Comparison of ENCODE assay signal across 8 mouse cellular contexts in the genomic region with DNA sequence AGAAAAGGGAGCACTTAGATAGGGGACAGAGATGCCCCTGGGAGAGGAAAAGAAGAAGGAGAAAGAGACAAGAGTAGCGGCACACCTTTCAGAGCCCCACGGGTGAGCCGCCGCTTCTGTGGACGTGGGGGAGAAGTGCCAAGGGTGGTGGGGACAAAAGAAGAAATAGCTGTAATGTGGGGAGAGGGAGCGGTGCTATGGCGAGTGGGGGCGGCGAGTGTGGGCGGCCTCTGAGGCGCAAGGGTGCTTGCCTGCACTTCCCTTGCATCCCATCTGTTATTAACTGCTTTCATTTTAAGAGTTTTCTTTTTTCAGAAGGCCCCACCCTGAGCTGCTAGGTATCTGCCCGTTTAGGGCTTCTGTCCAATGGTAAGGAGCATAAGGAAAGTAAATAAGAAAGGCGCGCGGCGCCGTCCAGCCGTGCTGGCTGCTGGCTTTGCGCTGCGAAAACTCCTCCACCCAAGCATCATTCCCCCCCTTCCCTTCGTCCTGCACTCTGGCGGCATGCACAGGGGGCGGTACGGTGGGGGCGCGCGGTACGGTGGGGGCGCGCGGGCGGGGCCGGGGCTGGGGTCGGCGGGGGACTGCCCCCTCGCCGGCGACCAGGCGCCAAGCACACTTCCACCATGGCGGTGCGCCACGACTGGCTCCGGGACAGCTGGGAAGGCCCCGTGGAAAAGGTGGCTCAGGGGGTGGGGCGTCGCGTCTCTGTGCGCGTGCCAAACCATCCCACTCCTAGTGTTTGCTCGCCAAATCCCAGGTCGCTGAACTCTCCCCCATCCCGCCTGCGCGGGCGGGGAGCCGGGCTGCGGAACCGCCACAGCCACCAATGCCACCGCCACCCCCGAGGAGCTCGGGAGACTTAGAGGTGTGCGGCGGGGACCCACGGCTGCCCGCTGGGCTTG. TPM values are rescaled to one million over a fixed set of nuclear protein-coding genes. Genes with fewer than 3 reads are reported as not detected.
DNase-seq lines count a peak whose midpoint lies in the region; ATAC-seq lines count a peak whose summit lies in the region.

No protein-coding gene starts in this region.

- H3K4me1 ChIP-seq in kidney, embryonic 14.5 days (ENCODE audit: control insufficient read depth, insufficient read depth, low read length), result no peaks in the 10 kb centered on the region
- H3K4me1 ChIP-seq in kidney, embryonic 16.5 days (ENCODE audit: insufficient read depth, low read length), result no peaks in the 10 kb centered on the region
- no peaks in the 10 kb centered on the region for H3K4me1 ChIP-seq in heart, embryonic 15.5 days (replicated peaks)
- H3K4me1 ChIP-seq in liver, embryonic 12.5 days, result no peaks in the 10 kb centered on the region
- H3K4me1 ChIP-seq in stomach, embryonic 16.5 days (ENCODE audit: control insufficient read depth, insufficient read depth, low read length), result no peaks in the 10 kb centered on the region

- H3K9ac ChIP-seq in kidney, embryonic 14.5 days (ENCODE audit: low read depth, low read length), result no peak overlapping the region
- no peak overlapping the region for H3K9ac ChIP-seq in kidney, embryonic 16.5 days (replicated peaks; ENCODE audit: low read length)
- no peak overlapping the region for H3K9ac ChIP-seq in heart, embryonic 15.5 days
- no peak overlapping the region for H3K9ac ChIP-seq in liver, embryonic 12.5 days
- H3K9ac ChIP-seq in stomach, embryonic 16.5 days (ENCODE audit: low read length), result no peak overlapping the region

- peak; percentile 41 for DNase-seq in CD4-positive helper T cell, adult 2 months (ENCODE audit: low read depth, low spot score)
- DNase-seq in brain, adult 2 months (ENCODE audit: low read depth, low spot score), result peak; percentile 57

- no peak overlapping the region for H3K27ac ChIP-seq in kidney, embryonic 14.5 days (ENCODE audit: low read depth, low read length)
- no peak overlapping the region for H3K27ac ChIP-seq in kidney, embryonic 16.5 days (ENCODE audit: low read length)
- no peak overlapping the region for H3K27ac ChIP-seq in heart, embryonic 15.5 days
- H3K27ac ChIP-seq in liver, embryonic 12.5 days, result no peak overlapping the region
- H3K27ac ChIP-seq in stomach, embryonic 16.5 days (ENCODE audit: low read length), result no peak overlapping the region

- 61% methylated on average over 61 of the region's 65 CpGs for WGBS in kidney, embryonic 14.5 days
- WGBS in kidney, embryonic 16.5 days, result 61% methylated on average over 60 of the region's 65 CpGs
- 41% methylated on average over 65 of the region's 65 CpGs for WGBS in heart, embryonic 15.5 days
- 46% methylated on average over 65 of the region's 65 CpGs for WGBS in liver, embryonic 12.5 days (ENCODE audit: insufficient replicate concordance)
- 52% methylated on average over 65 of the region's 65 CpGs for WGBS in stomach, embryonic 16.5 days

- H3K4me3 ChIP-seq in kidney, embryonic 14.5 days (ENCODE audit: low read length), result no peak overlapping the region; the same call in 1 of the 2 replicates
- no peak overlapping the region for H3K4me3 ChIP-seq in kidney, embryonic 16.5 days (ENCODE audit: low read length)
- peak overlapping the region; percentile 43 for H3K4me3 ChIP-seq in heart, embryonic 15.5 days
- peak overlapping the region; percentile 31 for H3K4me3 ChIP-seq in liver, embryonic 12.5 days
- peak overlapping the region; percentile 28 for H3K4me3 ChIP-seq in stomach, embryonic 16.5 days (replicated peaks; ENCODE audit: low read length)

- H3K36me3 ChIP-seq in kidney, embryonic 14.5 days (ENCODE audit: control insufficient read depth, insufficient read depth, low read length), result no peaks in the 10 kb centered on the region
- H3K36me3 ChIP-seq in kidney, embryonic 16.5 days (ENCODE audit: insufficient read depth, low read length), result no peaks in the 10 kb centered on the region
- H3K36me3 ChIP-seq in heart, embryonic 15.5 days, result no peaks in the 10 kb centered on the region
- H3K36me3 ChIP-seq in liver, embryonic 12.5 days, result no peaks in the 10 kb centered on the region
- H3K36me3 ChIP-seq in stomach, embryonic 16.5 days (ENCODE audit: control insufficient read depth, insufficient read depth, low read length), result no peaks in the 10 kb centered on the region

- ATAC-seq in kidney, embryonic 14.5 days (ENCODE audit: low FRiP score, low TSS enrichment), result peak; percentile 28; the same call in 1 of the 2 replicates
- ATAC-seq in kidney, embryonic 16.5 days (ENCODE audit: low FRiP score, low TSS enrichment), result no peak
- no peak for ATAC-seq in heart, embryonic 15.5 days (replicated peaks; ENCODE audit: insufficient number of reproducible peaks, insufficient read depth, low FRiP score, low read depth)
- no peak for ATAC-seq in liver, embryonic 12.5 days
- ATAC-seq in stomach, embryonic 16.5 days (ENCODE audit: insufficient read depth, low FRiP score), result peak; percentile 50
- no peak for ATAC-seq in megakaryocyte progenitor cell, adult 5-6 weeks (replicated peaks; ENCODE audit: poor library complexity)

- H3K27me3 ChIP-seq in kidney, embryonic 14.5 days (ENCODE audit: control insufficient read depth, insufficient read depth, low read length), result no peaks in the 10 kb centered on the region
- H3K27me3 ChIP-seq in kidney, embryonic 16.5 days (ENCODE audit: insufficient read depth, low read length), result no peaks in the 10 kb centered on the region
- no peaks in the 10 kb centered on the region for H3K27me3 ChIP-seq in heart, embryonic 15.5 days
- no peaks in the 10 kb centered on the region for H3K27me3 ChIP-seq in liver, embryonic 12.5 days (replicated peaks)
- no peaks in the 10 kb centered on the region for H3K27me3 ChIP-seq in stomach, embryonic 16.5 days (ENCODE audit: control insufficient read depth, insufficient read depth, low read length)

- no peak overlapping the region for H3K4me2 ChIP-seq in kidney, embryonic 14.5 days (replicated peaks; ENCODE audit: low read depth, low read length)
- no peak overlapping the region for H3K4me2 ChIP-seq in kidney, embryonic 16.5 days (replicated peaks; ENCODE audit: low read depth, low read length)
- H3K4me2 ChIP-seq in heart, embryonic 15.5 days, result peak overlapping the region; percentile 45
- peak overlapping the region; percentile 1; the same call in 1 of the 2 replicates for H3K4me2 ChIP-seq in liver, embryonic 12.5 days
- no peak overlapping the region for H3K4me2 ChIP-seq in stomach, embryonic 16.5 days (ENCODE audit: low read depth, low read length)

- H3K9me3 ChIP-seq in kidney, embryonic 14.5 days (ENCODE audit: control insufficient read depth, low read length), result peaks cover 15% of the 10 kb centered on the region
- peaks cover 15% of the 10 kb centered on the region for H3K9me3 ChIP-seq in kidney, embryonic 16.5 days (ENCODE audit: low read length)
- peaks cover 9% of the 10 kb centered on the region; the same call in 1 of the 2 replicates for H3K9me3 ChIP-seq in heart, embryonic 15.5 days (replicated peaks)
- H3K9me3 ChIP-seq in liver, embryonic 12.5 days (replicated peaks), result peaks cover 20% of the 10 kb centered on the region
- H3K9me3 ChIP-seq in stomach, embryonic 16.5 days (replicated peaks; ENCODE audit: control insufficient read depth, low read length), result peaks cover 10% of the 10 kb centered on the region

RNA-seq across cellular contexts. Expression of gene Aasdhppt, which starts 49.2 kb away (rescaled TPM):
- polyA plus RNA-seq in kidney, embryonic 14.5 days (2014; fragmentation: Nextera tagmentation; extraction: Ambion mirVana), result 37.6 and 40.7 TPM in 2 replicates
- 31.8 and 33.2 TPM in 2 replicates for polyA plus RNA-seq in kidney, embryonic 16.5 days (2015; fragmentation: Nextera tagmentation; extraction: Ambion mirVana)
- 22.5 and 27.9 TPM in 2 replicates for polyA plus RNA-seq in heart, embryonic 15.5 days (2015; fragmentation: Nextera tagmentation; extraction: Ambion mirVana)
- 27.3 and 27.6 TPM in 2 replicates for polyA plus RNA-seq in liver, embryonic 12.5 days (2016; fragmentation: Nextera tagmentation; extraction: Ambion mirVana)
- 28.2 and 35.4 TPM in 2 replicates for polyA plus RNA-seq in stomach, embryonic 16.5 days (2015; fragmentation: Nextera tagmentation; extraction: Ambion mirVana)
- total RNA-seq in megakaryocyte progenitor cell, adult 5-6 weeks (2015), result 49.4 and 49.9 TPM in 2 replicates
- total RNA-seq in megakaryocyte progenitor cell, adult 5-6 weeks (2017), result 23.9 and 27.8 TPM in 2 replicates

RNA-seq across cellular contexts. Expression of gene Kbtbd3, which starts 49.5 kb away (rescaled TPM):
- polyA plus RNA-seq in kidney, embryonic 14.5 days (2014; fragmentation: Nextera tagmentation; extraction: Ambion mirVana), result 6.4 and 8.1 TPM in 2 replicates
- 5.5 and 6.3 TPM in 2 replicates for polyA plus RNA-seq in kidney, embryonic 16.5 days (2015; fragmentation: Nextera tagmentation; extraction: Ambion mirVana)
- polyA plus RNA-seq in heart, embryonic 15.5 days (2015; fragmentation: Nextera tagmentation; extraction: Ambion mirVana), result 8.3 and 10.5 TPM in 2 replicates
- 3.2 and 4.3 TPM in 2 replicates for polyA plus RNA-seq in liver, embryonic 12.5 days (2016; fragmentation: Nextera tagmentation; extraction: Ambion mirVana)
- polyA plus RNA-seq in stomach, embryonic 16.5 days (2015; fragmentation: Nextera tagmentation; extraction: Ambion mirVana), result 6.2 and 7.8 TPM in 2 replicates
- total RNA-seq in megakaryocyte progenitor cell, adult 5-6 weeks (2015), result 4.3 and 5.6 TPM in 2 replicates
- 3.1 and 3.9 TPM in 2 replicates for total RNA-seq in megakaryocyte progenitor cell, adult 5-6 weeks (2017)

Comparison
In these comparisons a context has a peak if more than half of its experiments do, and no peak if none do; other contexts are left out.
1. ATAC-seq: peak in kidney, embryonic 14.5 days (single experiment) and stomach, embryonic 16.5 days (single experiment); none in kidney, embryonic 16.5 days (single experiment), heart, embryonic 15.5 days (single experiment), liver, embryonic 12.5 days (single experiment) and megakaryocyte progenitor cell, adult 5-6 weeks (single experiment).
2. H3K4me2 ChIP-seq: peak in heart, embryonic 15.5 days (single experiment) and liver, embryonic 12.5 days (single experiment); none in kidney, embryonic 14.5 days (single experiment), kidney, embryonic 16.5 days (single experiment) and stomach, embryonic 16.5 days (single experiment).
3. H3K4me3 ChIP-seq: peak in heart, embryonic 15.5 days (single experiment), liver, embryonic 12.5 days (single experiment) and stomach, embryonic 16.5 days (single experiment); none in kidney, embryonic 14.5 days (single experiment) and kidney, embryonic 16.5 days (single experiment).